Mouse (Mus musculus) lung, postnatal 0 days (tissue): ENCODE data around the gene Hook2. TPM values are rescaled to one million over a fixed set of nuclear protein-coding genes. Genes with fewer than 3 reads are reported as not detected.
A peak's percentile ranks its signal among the peaks of the same experiment; 100 is the strongest.

Experiments used
- ATAC-seq: fragments of 200-750 bp; cut with Nextera tagmentation; 2 replicates; pipeline ENCODE4 v1.8.0; 2017; ENCODE audit warnings: moderate library complexity
- DNase-seq: peaks from one replicate; pipeline ENCODE4 v3.0.0-alpha.2; 2016; ENCODE audit warnings: low spot score
- H3K27ac ChIP-seq: fragments of 300-500 bp; sonication (generic); 2 replicates; pipeline ENCODE4 v1.5.1; 2014; ENCODE audit warnings: antibody characterized with exemption, mild to moderate bottlenecking, low read length, mixed read lengths
- H3K27me3 ChIP-seq: fragments of 300-500 bp; sonication (generic); replicated peaks from 2 replicates; pipeline ENCODE4 v1.6.1; 2014; ENCODE audit warnings: low read length, mixed read lengths; ENCODE audit not compliant: insufficient read depth
- H3K36me3 ChIP-seq: fragments of 300-500 bp; sonication (generic); 2 replicates; pipeline ENCODE4 v1.6.1; 2014; ENCODE audit warnings: low read length, mixed read lengths; ENCODE audit not compliant: insufficient read depth
- H3K4me1 ChIP-seq: fragments of 300-500 bp; sonication (generic); 2 replicates; pipeline ENCODE4 v1.6.1; 2014; ENCODE audit warnings: antibody characterized with exemption, low read depth, low read length, mixed read lengths; ENCODE audit not compliant: insufficient read depth
- H3K4me2 ChIP-seq: fragments of 300-500 bp; sonication (generic); replicated peaks from 2 replicates; pipeline ENCODE4 v1.6.1; 2014; ENCODE audit warnings: low read depth, mild to moderate bottlenecking, low read length, moderate library complexity, mixed read lengths
- H3K4me3 ChIP-seq: fragments of 300-500 bp; sonication (generic); 2 replicates; pipeline ENCODE4 v1.5.1; 2014; ENCODE audit warnings: low read depth, low read length
- H3K9ac ChIP-seq: fragments of 300-500 bp; sonication (generic); replicated peaks from 2 replicates; pipeline ENCODE4 v1.6.1; 2014; ENCODE audit warnings: low read depth, mild to moderate bottlenecking
- H3K9me3 ChIP-seq: fragments of 300-500 bp; sonication (generic); 2 replicates; pipeline ENCODE4 v1.6.1; 2016; ENCODE audit warnings: low read length, mixed read lengths
- CTCF ChIP-seq: IDR thresholded peaks from 2 replicates; pipeline ENCODE4 v1.5.1; 2016; ENCODE audit warnings: antibody characterized with exemption, mild to moderate bottlenecking
- EP300 ChIP-seq: IDR thresholded peaks from 2 replicates; pipeline ENCODE4 v1.6.1; 2016; ENCODE audit warnings: antibody characterized with exemption, mild to moderate bottlenecking, control low read depth
- WGBS: fragments of 180-500 bp; shearing (Covaris S2); extraction: QIAGEN DNeasy Blood & Tissue Kit; methylation state at CpG from one replicate; pipeline ENCODE4 v1.1.7; 2014; 5-methylcytosine and 5-hydroxymethylcytosine counted together
- polyA plus RNA-seq: library from polyadenylated mRNA; unstranded; fragments of >200 nt; fragmentation: Nextera tagmentation; extraction: Ambion mirVana; gene quantifications from 2 replicates; pipeline ENCODE4 v1.2.1, GENCODE M21; 2015

Gene Hook2
- 19.2 and 22.3 TPM in 2 replicates for polyA plus RNA-seq

DNA sequence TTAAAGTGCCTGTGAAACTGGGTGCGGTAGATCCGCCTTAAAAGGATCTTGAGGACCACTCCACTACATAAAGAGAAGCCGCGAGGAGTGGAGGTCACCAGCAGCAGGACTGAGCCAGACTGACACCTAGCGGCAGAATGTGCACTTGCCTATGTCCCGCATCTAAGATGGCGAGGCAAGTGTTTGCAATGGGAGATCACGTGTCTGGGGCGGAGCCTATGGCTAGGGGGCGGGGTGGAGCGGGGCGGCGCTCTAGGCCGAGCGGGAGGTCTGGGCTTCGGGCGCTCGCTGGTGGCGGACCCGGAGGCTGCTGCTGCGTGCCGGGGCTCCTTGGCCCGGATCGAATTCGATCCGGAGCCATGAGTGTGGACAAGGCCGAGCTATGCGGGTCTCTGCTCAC lies at the start of gene Hook2:
Gene Hook2, plus strand, starts transcription at position 255 of the 400 bp plus-strand sequence.
- 0% methylated on average over 28 of the region's 28 CpGs for WGBS
- Histone ChIP-seq H3K27me3 (no peaks in the 10 kb centered on the region), H3K9ac (peak within 1 kb of the TSS; percentile 75), H3K4me2 (peak within 1 kb of the TSS; percentile 92), H3K9me3 (no peaks in the 10 kb centered on the region), H3K36me3 (no peaks in the 10 kb centered on the region), H3K27ac (peak within 1 kb of the TSS; percentile 96), H3K4me3 (peak within 1 kb of the TSS; percentile 55), H3K4me1 (peaks cover 17% of the 10 kb centered on the region)
- peak; percentile 99 for DNase-seq
- ATAC-seq: peak; percentile 87
- TF ChIP-seq EP300 (no peak), CTCF (peak; percentile 98)

DNA sequence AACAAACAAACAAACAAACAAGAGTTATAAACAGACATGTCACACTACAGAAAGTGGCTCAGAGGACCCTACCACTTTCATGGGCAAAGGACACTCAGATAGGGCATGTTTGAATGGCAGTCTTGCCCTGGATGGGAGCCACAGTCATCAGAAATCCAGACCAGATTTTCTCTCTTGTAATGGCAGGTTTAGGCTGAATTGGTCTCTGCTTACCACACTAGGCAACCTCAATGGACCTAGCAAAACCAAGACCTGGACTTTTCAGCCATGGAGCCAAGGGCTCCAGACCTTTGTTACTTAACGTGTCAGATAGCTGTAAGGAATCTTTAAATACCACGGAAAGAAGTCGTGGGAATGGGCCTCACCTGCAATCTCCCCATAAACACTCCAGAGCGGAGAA lies 46.7 kb upstream of the Hook2 start:
- H3K4me3 ChIP-seq: no peak overlapping the region
- no peak overlapping the region for H3K4me2 ChIP-seq
- no peak overlapping the region for H3K9ac ChIP-seq
- no peak for TF ChIP-seq EP300
- no peak for TF ChIP-seq CTCF
- WGBS: 17% methylated on average over 4 of the region's 4 CpGs
- peaks cover 46% of the 10 kb centered on the region for H3K27me3 ChIP-seq
- ATAC-seq (no peak), DNase-seq (no peak)
- no peaks in the 10 kb centered on the region for H3K36me3 ChIP-seq
- H3K27ac ChIP-seq: no peak overlapping the region
- no peaks in the 10 kb centered on the region for H3K9me3 ChIP-seq
- no peaks in the 10 kb centered on the region for H3K4me1 ChIP-seq

DNA sequence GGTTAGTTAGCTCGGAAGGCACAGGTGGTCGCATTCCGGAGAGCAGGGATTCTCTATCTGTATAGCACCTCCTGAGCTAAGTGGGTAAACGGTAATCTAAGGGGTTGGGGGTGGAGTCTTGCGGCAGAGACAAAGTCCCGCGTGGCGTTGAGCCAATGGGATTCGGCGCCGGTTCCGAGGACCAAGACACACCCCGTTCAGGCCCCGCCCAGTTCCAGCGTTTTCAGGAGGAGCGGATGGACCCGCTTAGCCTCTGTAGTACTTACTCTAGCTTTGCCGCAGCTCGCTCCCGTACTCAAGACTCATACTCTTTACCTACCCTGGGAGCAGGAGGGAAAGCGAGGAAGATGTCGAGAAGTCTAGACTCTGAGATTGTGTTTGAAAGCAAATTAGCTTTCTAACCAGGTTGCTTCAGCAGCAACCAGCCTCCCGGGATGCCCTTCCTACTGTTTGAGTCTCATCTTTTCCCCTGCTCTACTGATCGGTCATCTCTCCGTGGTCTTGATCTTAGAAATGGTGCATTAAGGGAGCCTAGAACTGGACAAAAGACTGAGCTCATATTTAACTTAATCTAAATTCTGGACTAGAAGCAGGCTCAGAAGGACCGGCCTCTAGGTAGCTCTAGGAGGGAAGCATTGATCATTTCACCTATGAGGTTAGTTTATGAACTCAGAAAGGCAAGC lies 45.8 kb upstream of the Hook2 start:
- Histone ChIP-seq H3K4me2 (no peak overlapping the region), H3K9me3 (no peaks in the 10 kb centered on the region), H3K27ac (no peak overlapping the region), H3K4me3 (no peak overlapping the region), H3K9ac (no peak overlapping the region), H3K27me3 (peaks cover 46% of the 10 kb centered on the region), H3K4me1 (no peaks in the 10 kb centered on the region), H3K36me3 (no peaks in the 10 kb centered on the region)
- WGBS: 3% methylated on average over 26 of the region's 26 CpGs
- ATAC-seq (no peak), DNase-seq (peak; percentile 17)
- TF ChIP-seq CTCF (no peak), EP300 (no peak)

DNA sequence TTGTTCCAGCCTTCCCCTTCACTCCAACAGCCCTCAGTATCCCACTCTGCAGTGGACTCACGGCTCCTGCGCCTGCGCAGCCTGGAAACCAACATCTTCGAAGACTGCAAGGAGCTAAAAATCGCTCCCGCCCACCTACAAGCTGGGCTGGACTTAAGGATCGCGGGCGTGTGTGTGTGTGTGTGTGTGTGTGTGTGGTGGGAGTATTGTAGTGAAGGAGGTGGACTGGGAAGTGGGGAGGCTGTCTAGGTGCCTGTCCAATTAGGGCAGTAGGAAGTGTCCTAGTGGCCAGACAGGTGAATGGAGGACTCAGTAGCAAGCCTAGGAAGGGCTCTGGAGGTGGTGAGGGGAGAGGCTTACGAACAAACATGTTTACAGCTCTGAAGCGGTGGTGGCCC lies 45.2 kb upstream of the Hook2 start:
- H3K4me3 ChIP-seq: peak overlapping the region; percentile 32; the same call in 1 of the 2 replicates
- WGBS: 8% methylated on average over 11 of the region's 11 CpGs
- H3K9ac ChIP-seq: no peak overlapping the region
- no peak overlapping the region for H3K27ac ChIP-seq
- no peak overlapping the region for H3K4me2 ChIP-seq
- no peak for DNase-seq
- no peak for ATAC-seq
- no peaks in the 10 kb centered on the region for H3K9me3 ChIP-seq
- no peak for TF ChIP-seq EP300
- TF ChIP-seq CTCF: no peak
- H3K4me1 ChIP-seq: no peaks in the 10 kb centered on the region
- H3K27me3 ChIP-seq: peaks cover 48% of the 10 kb centered on the region
- H3K36me3 ChIP-seq: no peaks in the 10 kb centered on the region

DNA sequence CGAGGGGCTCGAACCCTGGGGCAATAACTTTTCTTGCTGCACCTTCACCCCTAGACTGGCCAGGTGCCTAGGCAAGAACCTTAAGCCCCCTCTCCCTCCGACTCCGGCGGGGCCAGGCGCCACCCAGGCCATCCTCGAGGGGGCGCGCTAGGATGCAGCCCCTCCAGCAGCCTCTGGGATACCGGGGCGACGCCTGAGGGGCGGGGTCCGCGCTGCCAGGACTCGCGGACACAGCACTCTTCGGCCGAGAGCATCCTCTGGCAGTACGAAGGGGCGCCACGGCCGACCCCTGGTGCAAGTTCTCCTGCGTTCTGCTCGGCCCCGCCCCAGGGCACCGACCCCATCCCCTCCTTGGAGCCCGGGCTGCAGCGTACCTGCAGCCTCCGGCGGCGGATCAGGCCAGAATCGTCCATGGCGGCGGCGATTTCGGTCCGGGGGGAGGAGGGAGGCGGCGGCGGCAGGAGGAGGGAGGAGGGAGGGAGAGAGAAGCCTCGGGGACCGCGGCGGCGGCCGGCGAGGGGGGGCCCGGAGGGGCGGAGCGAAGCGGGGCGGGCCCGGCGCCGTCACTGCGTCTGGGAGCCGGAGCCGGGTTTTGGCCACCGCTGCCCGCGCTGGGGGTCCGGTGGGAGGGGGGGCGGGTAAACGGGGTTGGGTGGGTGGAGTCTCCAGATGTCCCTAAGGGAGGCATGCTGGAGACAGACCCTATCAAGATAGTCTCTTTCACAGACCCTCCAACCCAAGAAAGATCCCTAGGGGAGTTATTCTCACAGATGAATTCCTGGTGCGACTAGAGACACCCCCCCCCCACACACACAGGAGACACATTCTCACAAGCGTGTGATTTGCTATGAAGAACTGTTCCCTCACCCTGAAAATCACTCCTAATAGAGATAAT lies 44.5 kb upstream of the Hook2 start:
- no peaks in the 10 kb centered on the region for H3K4me1 ChIP-seq
- H3K36me3 ChIP-seq: no peaks in the 10 kb centered on the region
- ATAC-seq: no peak
- peak overlapping the region; percentile 32 for H3K4me3 ChIP-seq
- H3K4me2 ChIP-seq: peak overlapping the region; percentile 55
- no peak for DNase-seq
- WGBS: 1% methylated on average over 21 of the region's 67 CpGs
- peaks cover 48% of the 10 kb centered on the region for H3K27me3 ChIP-seq
- no peak overlapping the region for H3K9ac ChIP-seq
- H3K27ac ChIP-seq: no peak overlapping the region
- no peaks in the 10 kb centered on the region for H3K9me3 ChIP-seq
- peak; percentile 35 for TF ChIP-seq CTCF
- no peak for TF ChIP-seq EP300

DNA sequence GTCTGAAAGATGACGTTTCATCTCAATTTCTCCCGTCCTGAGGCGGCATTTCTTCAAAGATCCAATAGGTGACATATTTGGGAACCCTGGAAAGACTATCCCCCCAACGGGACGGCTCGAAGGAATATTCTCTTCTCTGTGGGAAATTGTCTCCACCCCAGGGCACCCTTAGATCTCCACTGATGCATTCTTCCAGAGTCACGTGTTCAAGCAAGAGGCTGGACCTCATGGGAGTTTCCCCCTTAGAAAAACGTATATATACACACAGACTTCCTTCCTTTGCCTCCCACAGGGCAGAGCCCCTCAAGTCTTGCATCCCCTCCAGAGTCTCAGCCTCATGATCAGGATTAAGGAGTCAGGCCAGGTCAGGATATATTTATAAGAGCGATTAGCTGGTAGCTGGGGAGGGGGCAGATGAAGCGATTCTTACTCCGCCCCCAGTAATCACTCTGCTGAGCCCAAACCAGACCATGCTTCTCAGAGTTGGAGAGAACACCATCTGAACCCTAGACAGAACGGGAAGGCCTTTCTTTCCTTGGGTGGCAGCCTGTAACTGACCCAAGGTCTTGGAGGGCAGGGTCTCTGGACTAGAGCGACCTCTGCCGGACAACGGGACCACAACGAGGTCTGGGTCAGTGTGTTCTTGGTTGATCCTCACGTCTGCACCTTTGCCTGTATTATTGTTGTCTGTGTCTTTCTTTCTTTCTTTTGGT lies 43.7 kb upstream of the Hook2 start, which contains the start of gene Rtbdn:
Gene Rtbdn, plus strand, starts transcription at position 464 of the 713 bp plus-strand sequence.
- no peak for DNase-seq
- peak; percentile 16; the same call in 1 of the 2 replicates for ATAC-seq
- TF ChIP-seq CTCF: peak; percentile 46
- no peak for TF ChIP-seq EP300
- Histone ChIP-seq H3K9ac (no peak within 1 kb of the TSS), H3K27me3 (peaks cover 48% of the 10 kb centered on the region), H3K4me3 (peak within 1 kb of the TSS; percentile 32), H3K9me3 (no peaks in the 10 kb centered on the region), H3K4me2 (peak within 1 kb of the TSS; percentile 55), H3K4me1 (no peaks in the 10 kb centered on the region), H3K36me3 (no peaks in the 10 kb centered on the region), H3K27ac (no peak within 1 kb of the TSS)
- 9% methylated on average over 17 of the region's 17 CpGs for WGBS
